Mouse (Mus musculus) cerebellum, adult 2 months (tissue): ENCODE measurements around the gene Gm45785.

Experiments
- CTCF ChIP-seq: fragments of 200-500 bp; IDR thresholded peaks from 2 replicates; pipeline ENCODE4 v1.5.1; 2011; ENCODE audit warnings: low read depth, mild to moderate bottlenecking, control low read depth, low read length, moderate library complexity, borderline replicate concordance; ENCODE audit not compliant: insufficient read depth
- POLR2A ChIP-seq: fragments of 200-500 bp; IDR thresholded peaks from 2 replicates; pipeline ENCODE4 v1.6.1; 2011; ENCODE audit warnings: low read length, control low read depth, borderline replicate concordance; ENCODE audit not compliant: insufficient read depth

DNA sequence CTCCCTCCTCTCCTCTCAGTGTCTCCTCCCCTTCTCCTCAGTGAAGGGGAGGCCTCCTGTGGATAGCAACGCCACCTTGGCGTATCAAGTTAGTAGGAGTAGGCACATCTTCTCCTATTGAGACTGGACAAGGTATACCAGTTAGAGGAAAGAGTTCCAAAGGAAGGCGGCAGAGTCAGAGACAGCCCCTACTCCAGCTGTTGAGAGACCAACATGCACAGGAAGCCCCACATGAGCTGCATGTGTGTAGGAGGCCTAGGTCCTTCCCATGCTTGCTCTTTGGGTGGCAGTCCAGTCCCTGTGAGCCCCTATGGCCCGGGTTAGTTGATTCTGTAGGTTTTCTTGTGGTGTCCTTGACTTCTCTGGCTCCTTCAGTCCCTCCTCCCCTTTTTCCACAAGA, 22.8 kb downstream of the Gm45785 start:
- TF ChIP-seq CTCF (no peak), POLR2A (no peak)
